Mouse (Mus musculus) G1E (cell line): ENCODE measurements at regions not wholly inside any gene's neighbourhood (a gene's known extent, or its start where the extent isn't known, plus 50 kb on each side); places are given as distances from the start of the nearest gene placed in this dataset.

ENCODE experiments used
- CTCF ChIP-seq: IDR thresholded peaks from 2 replicates; pipeline ENCODE4 v1.5.1; 2012; ENCODE audit warnings: low read depth, low read length, inconsistent platforms, mixed read lengths
- GATA2 ChIP-seq: IDR thresholded peaks from 2 replicates; pipeline ENCODE4 v1.6.1; 2012; ENCODE audit warnings: low read depth, low read length, inconsistent platforms, borderline replicate concordance
- TAL1 ChIP-seq: conservative IDR thresholded peaks from 2 replicates; pipeline ENCODE4 v1.6.1; 2012; ENCODE audit warnings: low read depth, low read length, inconsistent platforms, mixed read lengths

DNA sequence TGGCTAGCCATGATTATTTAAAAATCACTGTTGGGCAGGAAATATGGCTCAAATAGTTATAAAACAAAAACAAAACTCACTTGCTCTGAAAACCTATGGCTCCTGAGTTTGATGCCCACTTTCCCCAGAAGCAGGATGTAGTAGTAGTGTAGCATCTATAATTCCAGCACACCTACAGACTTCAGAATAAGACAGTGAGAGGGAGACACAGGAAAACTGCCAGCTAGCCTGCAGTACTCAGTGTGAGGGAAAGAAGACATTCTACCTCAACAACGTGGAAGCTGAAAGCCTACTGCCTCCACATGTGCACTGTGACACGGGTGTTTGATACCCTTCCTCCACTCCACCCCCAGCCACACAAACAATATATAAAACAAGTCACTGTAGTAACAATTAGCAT is 68.9 kb upstream of the Fam216b start:
- no peak for TF ChIP-seq TAL1
- TF ChIP-seq CTCF, result no peak
- TF ChIP-seq GATA2, result no peak
